Mouse (Mus musculus) left cerebral cortex, adult 9 months (tissue): ENCODE data around the gene Azi2.

Source experiments
- DNase-seq, 2 experiments: peaks; one replicate each; pipeline ENCODE4 v3.0.0; 2022; ENCODE audit warnings: low spot score in 2 of 2

Azi2 gene

GRCm38 (mm10) chr9:118040218-118041021, at the start of gene Azi2:
Gene Azi2, plus strand, starts transcription at chr9:118040499.
- peak; percentile 96 to 99 for DNase-seq

GRCm38 (mm10) chr9:117996631-117997030, 43.7 kb upstream of the Azi2 start:
- DNase-seq: no peak

- DNase-seq: no peak
These were observed 38.8 kb upstream of the Azi2 start for GRCm38 (mm10) chr9:118001488-118001887.

GRCm38 (mm10) chr9:118003218-118003886, 36.9 kb upstream of the Azi2 start:
- no peak for DNase-seq

GRCm38 (mm10) chr9:118003937-118004336, 36.4 kb upstream of the Azi2 start:
- no peak for DNase-seq

- no peak for DNase-seq
These were observed 27.4 kb upstream of the Azi2 start for GRCm38 (mm10) chr9:118012928-118013327.

GRCm38 (mm10) chr9:118024966-118025365, 15.3 kb upstream of the Azi2 start:
- no peak for DNase-seq

- no peak for DNase-seq
These were observed 10.8 kb upstream of the Azi2 start for GRCm38 (mm10) chr9:118029490-118029889.

- no peak for DNase-seq
These were observed 10.0 kb upstream of the Azi2 start for GRCm38 (mm10) chr9:118030252-118030651.

- no peak for DNase-seq
These were observed 8.6 kb upstream of the Azi2 start for GRCm38 (mm10) chr9:118031694-118032093.

GRCm38 (mm10) chr9:118034990-118035389, 5.3 kb upstream of the Azi2 start:
- no peak for DNase-seq

GRCm38 (mm10) chr9:118041022-118041400, 712 bp downstream of the Azi2 start:
- DNase-seq: peak in 1 of 2 experiments; percentile 31

- DNase-seq: no peak
These were observed 1.3 kb downstream of the Azi2 start for GRCm38 (mm10) chr9:118041646-118042045.

- no peak for DNase-seq
These were observed 2.4 kb downstream of the Azi2 start for GRCm38 (mm10) chr9:118042738-118043137.

- no peak for DNase-seq
These were observed 3.3 kb downstream of the Azi2 start for GRCm38 (mm10) chr9:118043581-118043980.

GRCm38 (mm10) chr9:118045011-118045533, 4.8 kb downstream of the Azi2 start:
- DNase-seq: no peak

GRCm38 (mm10) chr9:118053286-118053685, 13.0 kb downstream of the Azi2 start:
- DNase-seq: no peak

- DNase-seq: no peak
These were observed 18.8 kb downstream of the Azi2 start for GRCm38 (mm10) chr9:118059101-118059500.

GRCm38 (mm10) chr9:118070442-118070841, 30.1 kb downstream of the Azi2 start:
- no peak for DNase-seq

GRCm38 (mm10) chr9:118071337-118071736, 31.0 kb downstream of the Azi2 start:
- no peak for DNase-seq

- no peak for DNase-seq
These were observed 31.8 kb downstream of the Azi2 start for GRCm38 (mm10) chr9:118072101-118072500.

- DNase-seq: no peak
These were observed 33.1 kb downstream of the Azi2 start for GRCm38 (mm10) chr9:118073358-118073757.
